28 mouse cellular contexts compared by ENCODE assay signal in genomic region chr12:39974273-39974672, GRCm38 (mm10).
A peak's percentile ranks its signal among the peaks of the same experiment; 100 is the strongest.
DNase-seq lines count a peak whose midpoint lies in the region; ATAC-seq lines count a peak whose summit lies in the region.
"Had no signal": no experiment of that assay in that cellular context is flagged by ENCODE, and none has a peak within 500 bp of the region (broad histone marks: within the 10 kb centered on the region; RNA-seq: fewer than 3 reads in every experiment).

No protein-coding gene starts in this region.

- H3K4me2 ChIP-seq in hindbrain, embryonic 12.5 days (replicated peaks): no peak overlapping the region
- H3K4me2 ChIP-seq in midbrain, embryonic 11.5 days: no peak overlapping the region
- H3K4me2 ChIP-seq in midbrain, embryonic 13.5 days (replicated peaks): no peak overlapping the region
- no peak overlapping the region for H3K4me2 ChIP-seq in neural tube, embryonic 15.5 days
- H3K4me2 ChIP-seq: embryonic facial prominence, embryonic 13.5 days; forebrain, embryonic 15.5 days; heart, embryonic 15.5 days; kidney, embryonic 15.5 days; liver, embryonic 13.5 days had no signal

- DNase-seq in hindbrain, embryonic 10.5 days (ENCODE audit: low spot score): no peak
- peak; percentile 84 for DNase-seq in midbrain, embryonic 11.5 days (ENCODE audit: low spot score, missing footprints)
- DNase-seq in midbrain, embryonic 10.5 days (ENCODE audit: low spot score): no peak
- no peak for DNase-seq in liver
- no peak for DNase-seq in cerebellum, postnatal 25 days
- DNase-seq: adrenal gland, postnatal 14 days; cerebellum, adult 11-12 months; cerebellum, adult 9-11 months; gastrocnemius, postnatal 10 days; kidney, adult 18-20 months; kidney, postnatal 25 days; left cerebral cortex, postnatal 4 days; liver, embryonic 13.5 days; lung, adult 18-20 months; right cerebral cortex, postnatal 25 days; spleen, adult 18-20 months; thymus, postnatal 14 days had no signal

- no peak for ATAC-seq in hindbrain, embryonic 12.5 days (ENCODE audit: low FRiP score)
- ATAC-seq in midbrain, embryonic 11.5 days (ENCODE audit: low FRiP score): peak; percentile 14; the same call in 1 of the 2 replicates
- ATAC-seq in midbrain, embryonic 13.5 days: no peak
- ATAC-seq in neural tube, embryonic 15.5 days (ENCODE audit: low FRiP score): no peak
- ATAC-seq: forebrain, embryonic 15.5 days; lung, postnatal 0 days; Patski had no signal

- 0 out of 2 replicates have a peak, but pooled peaks cover 5% of the 10 kb centered on the region for H3K27me3 ChIP-seq in hindbrain, embryonic 10.5 days (ENCODE audit: insufficient read depth, poor library complexity, severe bottlenecking)
- no peaks in the 10 kb centered on the region for H3K27me3 ChIP-seq in hindbrain, embryonic 12.5 days
- no peaks in the 10 kb centered on the region for H3K27me3 ChIP-seq in midbrain, embryonic 11.5 days (ENCODE audit: control insufficient read depth, insufficient read depth, low read length)
- peaks cover 21% of the 10 kb centered on the region for H3K27me3 ChIP-seq in midbrain, embryonic 10.5 days (ENCODE audit: low read depth, poor library complexity, severe bottlenecking)
- no peaks in the 10 kb centered on the region for H3K27me3 ChIP-seq in midbrain, embryonic 13.5 days
- H3K27me3 ChIP-seq in neural tube, embryonic 15.5 days (replicated peaks): no peaks in the 10 kb centered on the region
- H3K27me3 ChIP-seq: embryonic facial prominence, embryonic 13.5 days; heart, embryonic 15.5 days; kidney, embryonic 15.5 days; liver, embryonic 13.5 days; Patski had no signal

- no peak overlapping the region for H3K9ac ChIP-seq in hindbrain, embryonic 12.5 days
- no peak overlapping the region for H3K9ac ChIP-seq in midbrain, embryonic 11.5 days (ENCODE audit: low read length)
- H3K9ac ChIP-seq in midbrain, embryonic 13.5 days (replicated peaks): no peak overlapping the region
- H3K9ac ChIP-seq in neural tube, embryonic 15.5 days (replicated peaks): no peak overlapping the region
- H3K9ac ChIP-seq: embryonic facial prominence, embryonic 13.5 days; forebrain, embryonic 15.5 days; heart, embryonic 15.5 days; kidney, embryonic 15.5 days; liver, embryonic 13.5 days had no signal

- H3K4me1 ChIP-seq in hindbrain, embryonic 10.5 days (replicated peaks): peaks cover 29% of the 10 kb centered on the region
- H3K4me1 ChIP-seq in hindbrain, embryonic 12.5 days: peaks cover 17% of the 10 kb centered on the region
- H3K4me1 ChIP-seq in midbrain, embryonic 11.5 days (ENCODE audit: control insufficient read depth, insufficient read depth, low read length): peaks cover 19% of the 10 kb centered on the region
- peaks cover 38% of the 10 kb centered on the region for H3K4me1 ChIP-seq in midbrain, embryonic 10.5 days
- H3K4me1 ChIP-seq in midbrain, embryonic 13.5 days (replicated peaks): peaks cover 37% of the 10 kb centered on the region
- H3K4me1 ChIP-seq in neural tube, embryonic 15.5 days: peaks cover 23% of the 10 kb centered on the region
- H3K4me1 ChIP-seq: heart, embryonic 15.5 days; liver, embryonic 13.5 days had no signal

- 90% methylated on average over 1 of the region's 1 CpGs for WGBS in hindbrain, embryonic 10.5 days
- WGBS in hindbrain, embryonic 12.5 days: 97% methylated on average over 1 of the region's 1 CpGs
- 76% methylated on average over 1 of the region's 1 CpGs for WGBS in midbrain, embryonic 11.5 days
- 77% methylated on average over 1 of the region's 1 CpGs for WGBS in midbrain, embryonic 10.5 days
- WGBS in midbrain, embryonic 13.5 days: 75% methylated on average over 1 of the region's 1 CpGs
- 59% methylated on average over 1 of the region's 1 CpGs for WGBS in neural tube, embryonic 15.5 days

- no peaks in the 10 kb centered on the region for H3K36me3 ChIP-seq in hindbrain, embryonic 10.5 days
- H3K36me3 ChIP-seq in hindbrain, embryonic 12.5 days: no peaks in the 10 kb centered on the region
- H3K36me3 ChIP-seq in midbrain, embryonic 11.5 days (ENCODE audit: control insufficient read depth, insufficient read depth, low read length): no peaks in the 10 kb centered on the region
- H3K36me3 ChIP-seq in midbrain, embryonic 10.5 days: no peaks in the 10 kb centered on the region
- H3K36me3 ChIP-seq in midbrain, embryonic 13.5 days: no peaks in the 10 kb centered on the region
- H3K36me3 ChIP-seq in neural tube, embryonic 15.5 days: no peaks in the 10 kb centered on the region
- H3K36me3 ChIP-seq: embryonic facial prominence, embryonic 13.5 days; forebrain, embryonic 10.5 days; forebrain, embryonic 15.5 days; heart, embryonic 15.5 days; kidney, embryonic 15.5 days; liver, embryonic 13.5 days had no signal

- peak overlapping the region; percentile 75 for H3K27ac ChIP-seq in hindbrain, embryonic 10.5 days
- no peak overlapping the region for H3K27ac ChIP-seq in hindbrain, embryonic 12.5 days
- no peak overlapping the region for H3K27ac ChIP-seq in midbrain, embryonic 11.5 days (ENCODE audit: low read depth, low read length)
- H3K27ac ChIP-seq in midbrain, embryonic 10.5 days (replicated peaks): no peak overlapping the region
- H3K27ac ChIP-seq in midbrain, embryonic 13.5 days: peak overlapping the region; percentile 88
- 0 out of 2 replicates have a peak overlapping the region, but pooled peaks have one; percentile 33 for H3K27ac ChIP-seq in neural tube, embryonic 15.5 days (replicated peaks)
- H3K27ac ChIP-seq: embryonic facial prominence, embryonic 13.5 days; heart, embryonic 15.5 days; kidney, embryonic 15.5 days; liver, embryonic 13.5 days; macrophage had no signal

- H3K9me3 ChIP-seq in hindbrain, embryonic 10.5 days: no peaks in the 10 kb centered on the region
- H3K9me3 ChIP-seq in hindbrain, embryonic 12.5 days (replicated peaks): no peaks in the 10 kb centered on the region
- no peaks in the 10 kb centered on the region for H3K9me3 ChIP-seq in midbrain, embryonic 11.5 days (ENCODE audit: control insufficient read depth, low read length)
- no peaks in the 10 kb centered on the region for H3K9me3 ChIP-seq in midbrain, embryonic 10.5 days (replicated peaks)
- H3K9me3 ChIP-seq in midbrain, embryonic 13.5 days: no peaks in the 10 kb centered on the region
- H3K9me3 ChIP-seq in neural tube, embryonic 15.5 days (replicated peaks): no peaks in the 10 kb centered on the region
- H3K9me3 ChIP-seq: embryonic facial prominence, embryonic 13.5 days; forebrain, embryonic 10.5 days; forebrain, embryonic 15.5 days; heart, embryonic 15.5 days; kidney, embryonic 15.5 days; liver, embryonic 13.5 days had no signal

- no peak overlapping the region for H3K4me3 ChIP-seq in hindbrain, embryonic 10.5 days
- no peak overlapping the region for H3K4me3 ChIP-seq in hindbrain, embryonic 12.5 days
- H3K4me3 ChIP-seq in midbrain, embryonic 11.5 days (ENCODE audit: low read depth, low read length): no peak overlapping the region
- H3K4me3 ChIP-seq in midbrain, embryonic 10.5 days: no peak overlapping the region
- H3K4me3 ChIP-seq in midbrain, embryonic 13.5 days (replicated peaks): no peak overlapping the region
- H3K4me3 ChIP-seq in neural tube, embryonic 15.5 days (replicated peaks): no peak overlapping the region
- H3K4me3 ChIP-seq: embryonic facial prominence, embryonic 13.5 days; forebrain, embryonic 10.5 days; forebrain, embryonic 15.5 days; heart, embryonic 15.5 days; kidney, embryonic 15.5 days; liver, embryonic 13.5 days had no signal

Comparison
In these comparisons a context has a peak if more than half of its experiments do, and no peak if none do; other contexts are left out.
1. H3K27ac ChIP-seq: peak in hindbrain, embryonic 10.5 days (single experiment), midbrain, embryonic 13.5 days (single experiment) and neural tube, embryonic 15.5 days (single experiment); none in hindbrain, embryonic 12.5 days (single experiment), midbrain, embryonic 11.5 days (single experiment) and midbrain, embryonic 10.5 days (single experiment).